Mouse (Mus musculus) cerebellum, adult 9-10 months (tissue): ENCODE measurements around the gene Sned1.
"Not testable (repeated sequence)": the region's sequence is repeated elsewhere in the genome, so short reads cannot be mapped to it uniquely, and the experiment has no call there.

ENCODE experiments used
- DNase-seq: peaks from one replicate; pipeline ENCODE4 v3.0.0; 2022

Sned1 gene

GRCm38 (mm10) chr1:93235576-93236544, at the start of gene Sned1:
Gene Sned1, plus strand, starts transcription at chr1:93235841.
- DNase-seq, result peak; percentile 83

GRCm38 (mm10) chr1:93190726-93191305, 44.8 kb upstream of the Sned1 start:
- no peak for DNase-seq

GRCm38 (mm10) chr1:93194961-93195360, 40.7 kb upstream of the Sned1 start:
- DNase-seq, result no peak

- not testable (repeated sequence) for DNase-seq
Observed at GRCm38 (mm10) chr1:93197454-93197853, 38.2 kb upstream of the Sned1 start.

- DNase-seq, result no peak
Observed at GRCm38 (mm10) chr1:93197916-93198315, 37.7 kb upstream of the Sned1 start.

- DNase-seq, result no peak
Observed at GRCm38 (mm10) chr1:93206277-93206970, 29.2 kb upstream of the Sned1 start.

GRCm38 (mm10) chr1:93207536-93208064, 28.0 kb upstream of the Sned1 start:
- DNase-seq, result no peak

GRCm38 (mm10) chr1:93210213-93210641, 25.4 kb upstream of the Sned1 start:
- no peak for DNase-seq

- DNase-seq, result no peak
Observed at GRCm38 (mm10) chr1:93211019-93211418, 24.6 kb upstream of the Sned1 start.

GRCm38 (mm10) chr1:93211549-93212220, 24.0 kb upstream of the Sned1 start:
- DNase-seq, result no peak

- no peak for DNase-seq
Observed at GRCm38 (mm10) chr1:93212441-93212840, 23.2 kb upstream of the Sned1 start.

- no peak for DNase-seq
Observed at GRCm38 (mm10) chr1:93214612-93215011, 21.0 kb upstream of the Sned1 start.

- no peak for DNase-seq
Observed at GRCm38 (mm10) chr1:93216839-93217497, 18.7 kb upstream of the Sned1 start.

GRCm38 (mm10) chr1:93217530-93217929, 18.1 kb upstream of the Sned1 start:
- no peak for DNase-seq

- no peak for DNase-seq
Observed at GRCm38 (mm10) chr1:93220776-93221175, 14.9 kb upstream of the Sned1 start.

- DNase-seq, result no peak
Observed at GRCm38 (mm10) chr1:93223972-93224371, 11.7 kb upstream of the Sned1 start.

GRCm38 (mm10) chr1:93225226-93225625, 10.4 kb upstream of the Sned1 start:
- DNase-seq, result no peak

GRCm38 (mm10) chr1:93225731-93226520, 9.7 kb upstream of the Sned1 start:
- no peak for DNase-seq

GRCm38 (mm10) chr1:93227303-93227975, 8.2 kb upstream of the Sned1 start:
- peak; percentile 50 for DNase-seq

- no peak for DNase-seq
Observed at GRCm38 (mm10) chr1:93227976-93228365, 7.7 kb upstream of the Sned1 start.

GRCm38 (mm10) chr1:93229221-93229620, 6.4 kb upstream of the Sned1 start:
- DNase-seq, result no peak
